Mouse (Mus musculus): ENCODE results near the gene Pnkd.

Pnkd gene

GRCm38 (mm10) chr1:74284543-74285160, at the start of gene Pnkd, which contains the start of gene Aamp:
Gene Pnkd (plus strand): TSS chr1:74284930.
Gene Aamp (minus strand): TSS chr1:74284738.
- in situ Hi-C loops (cut with MboI), result loop anchor here (5.0 kb wide), 1 partner anchor 37 kb away; no protein-coding TSS in a partner anchor

DNA sequence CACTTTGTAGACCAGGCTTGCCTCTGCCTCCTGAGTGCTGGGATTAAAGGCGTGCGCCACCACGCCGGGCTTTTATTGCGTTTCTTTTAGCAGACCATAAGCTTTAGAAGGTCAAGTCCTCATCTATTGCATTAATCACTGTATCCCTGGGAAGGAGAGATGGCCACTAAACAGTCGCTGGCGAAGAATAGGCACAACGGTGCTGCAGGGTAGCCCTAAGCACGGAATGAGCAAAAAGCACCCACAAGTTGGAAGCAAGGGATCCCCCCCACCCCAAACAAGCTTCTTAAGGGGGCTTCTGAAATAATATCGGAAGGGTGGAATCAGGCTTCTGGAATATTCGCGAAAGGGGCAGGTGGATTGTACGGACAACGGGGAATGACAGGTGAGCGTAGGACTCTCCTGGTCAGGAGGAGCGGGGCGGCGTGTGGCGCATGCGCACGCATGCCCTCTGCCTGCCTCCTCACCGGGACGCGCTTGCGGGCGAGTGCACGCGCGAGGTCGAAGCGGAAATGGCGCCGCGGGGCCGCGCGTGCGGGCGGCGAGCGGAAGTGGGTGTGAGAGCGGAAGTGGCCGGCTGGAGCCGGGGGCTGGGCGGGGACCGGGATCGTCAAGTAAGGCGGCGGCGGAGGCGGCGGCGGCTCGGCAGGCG, 48.7 kb upstream of the Pnkd start, which contains the start of gene Arpc2:
Arpc2 (plus strand) TSS at position 147 of the 652 bp plus-strand sequence.
- in situ Hi-C loops (cut with MboI), result no loop called here

- in situ Hi-C loops (cut with MboI), result no loop called here
Measured at GRCm38 (mm10) chr1:74236590-74237317, 48.0 kb upstream of the Pnkd start.

DNA sequence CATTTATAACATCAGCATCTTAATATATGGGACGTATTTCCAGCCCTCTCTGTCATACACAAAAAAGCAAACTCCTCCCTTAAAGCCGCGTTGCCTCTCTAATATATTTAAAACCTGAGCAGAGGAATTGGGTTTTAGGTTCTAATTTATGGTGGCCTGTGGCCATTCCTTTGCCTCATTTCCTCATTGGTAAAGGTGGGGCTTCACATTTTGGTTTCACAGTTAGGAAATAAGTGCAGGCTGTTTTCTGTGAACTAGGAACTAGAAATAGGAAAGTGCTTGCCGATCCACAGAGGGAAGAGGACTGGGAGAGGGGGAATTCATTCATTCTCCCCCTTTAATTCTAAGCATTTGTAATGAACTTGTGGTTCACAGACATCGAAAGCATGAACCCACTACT, 47.1 kb upstream of the Pnkd start:
- in situ Hi-C loops (cut with MboI), result no loop called here

GRCm38 (mm10) chr1:74238136-74238535, 46.6 kb upstream of the Pnkd start:
- in situ Hi-C loops (cut with MboI), result no loop called here

GRCm38 (mm10) chr1:74239162-74239561, 45.6 kb upstream of the Pnkd start:
- in situ Hi-C loops (cut with MboI), result no loop called here

DNA sequence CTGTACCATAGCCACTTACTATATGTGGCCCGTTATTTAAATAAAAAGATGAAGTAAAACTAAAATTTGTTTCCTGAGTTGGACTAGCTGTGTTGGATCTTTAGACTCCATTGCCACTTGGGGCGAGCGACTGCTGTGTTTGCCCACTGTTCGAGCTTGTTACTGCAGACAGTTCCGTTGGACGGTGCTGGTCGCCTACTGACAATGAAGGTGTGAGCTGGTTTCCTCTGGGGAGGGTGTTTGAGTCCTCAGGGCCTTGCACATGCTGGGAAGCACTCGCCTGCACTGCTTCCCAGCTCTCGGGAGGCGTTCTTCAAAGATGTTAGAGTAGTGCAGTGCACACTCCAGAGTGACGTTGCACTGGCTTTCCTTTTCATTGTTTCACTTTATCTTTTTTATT, 45.1 kb upstream of the Pnkd start:
- in situ Hi-C loops (cut with MboI), result no loop called here

DNA sequence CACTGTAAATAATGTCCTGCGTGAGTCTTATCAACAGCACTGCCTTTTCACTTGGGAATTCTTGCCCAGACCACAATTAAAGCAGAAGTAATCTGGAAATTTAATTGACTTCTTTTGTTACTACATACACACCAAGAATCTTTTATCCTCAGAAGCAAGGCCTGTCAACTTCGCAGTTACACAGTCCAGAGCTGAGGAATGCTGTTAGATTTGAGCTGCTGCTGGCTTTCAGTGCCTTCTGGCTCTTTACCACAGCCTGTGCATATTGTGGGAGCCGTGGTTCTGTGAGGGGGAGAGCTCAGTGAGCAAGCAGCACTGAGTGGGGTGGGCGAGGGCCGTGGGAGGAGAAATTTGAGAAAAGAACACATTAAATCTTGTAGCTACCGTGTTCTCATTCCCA, 44.4 kb upstream of the Pnkd start:
- in situ Hi-C loops (cut with MboI), result no loop called here

- in situ Hi-C loops (cut with MboI), result no loop called here
Measured at GRCm38 (mm10) chr1:74240832-74241231, 43.9 kb upstream of the Pnkd start.

DNA sequence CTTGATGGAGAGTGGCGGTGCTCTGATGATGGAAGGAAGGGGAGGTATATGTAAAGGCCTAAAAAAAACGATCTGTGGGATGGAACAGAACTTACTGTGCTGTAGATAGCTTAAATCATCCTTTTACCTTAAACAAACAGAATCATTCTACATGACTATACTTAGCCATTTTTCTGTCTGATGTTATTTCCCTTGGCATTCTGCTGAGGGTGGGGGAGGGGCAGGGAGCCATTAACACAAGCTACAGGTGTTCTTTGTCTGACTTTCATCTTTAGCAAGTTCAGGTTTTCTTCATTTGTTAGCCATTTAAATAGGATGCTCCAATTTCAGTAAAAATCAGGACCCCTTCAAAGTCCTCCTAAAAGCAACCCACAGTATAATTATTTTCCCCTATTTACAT, 39.2 kb upstream of the Pnkd start:
- in situ Hi-C loops (cut with MboI), result loop anchor here (5.0 kb wide), 1 partner anchor 37 kb away; the partner anchor contains the start of genes Aamp and Pnkd

- in situ Hi-C loops (cut with MboI), result loop anchor here (5.0 kb wide), 1 partner anchor 34 kb away; the partner anchor contains the start of genes Aamp and Pnkd
Measured at GRCm38 (mm10) chr1:74248799-74249198, 35.9 kb upstream of the Pnkd start.

GRCm38 (mm10) chr1:74249331-74249980, 35.3 kb upstream of the Pnkd start:
- in situ Hi-C loops (cut with MboI), result loop anchor here (5.0 kb wide), 1 partner anchor 33 kb away; the partner anchor contains the start of genes Aamp and Pnkd

GRCm38 (mm10) chr1:74250096-74250495, 34.6 kb upstream of the Pnkd start:
- in situ Hi-C loops (cut with MboI), result no loop called here

- in situ Hi-C loops (cut with MboI), result no loop called here
Measured at GRCm38 (mm10) chr1:74255704-74256345, 28.9 kb upstream of the Pnkd start.

- in situ Hi-C loops (cut with MboI), result no loop called here
Measured at GRCm38 (mm10) chr1:74256782-74257181, 27.9 kb upstream of the Pnkd start.

DNA sequence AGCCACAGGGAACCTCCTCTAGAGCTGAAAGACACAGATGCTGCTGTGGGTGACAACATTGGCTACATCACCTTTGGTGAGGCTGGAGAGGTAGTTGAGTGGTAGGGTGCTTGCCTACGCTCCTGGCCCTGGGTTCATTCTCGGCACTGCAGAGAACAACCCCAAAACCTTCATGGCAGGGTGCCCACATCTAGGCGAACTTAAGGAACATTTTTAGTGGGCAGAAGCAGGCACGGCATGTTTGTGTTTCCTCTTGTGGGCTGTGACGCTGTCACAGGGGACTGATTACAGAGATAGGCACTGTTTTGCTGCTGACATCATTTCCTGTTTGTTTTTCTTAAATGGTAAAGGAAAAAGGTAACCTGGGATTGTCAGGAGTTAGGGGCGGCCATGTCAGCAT, 22.2 kb upstream of the Pnkd start:
- in situ Hi-C loops (cut with MboI), result no loop called here

DNA sequence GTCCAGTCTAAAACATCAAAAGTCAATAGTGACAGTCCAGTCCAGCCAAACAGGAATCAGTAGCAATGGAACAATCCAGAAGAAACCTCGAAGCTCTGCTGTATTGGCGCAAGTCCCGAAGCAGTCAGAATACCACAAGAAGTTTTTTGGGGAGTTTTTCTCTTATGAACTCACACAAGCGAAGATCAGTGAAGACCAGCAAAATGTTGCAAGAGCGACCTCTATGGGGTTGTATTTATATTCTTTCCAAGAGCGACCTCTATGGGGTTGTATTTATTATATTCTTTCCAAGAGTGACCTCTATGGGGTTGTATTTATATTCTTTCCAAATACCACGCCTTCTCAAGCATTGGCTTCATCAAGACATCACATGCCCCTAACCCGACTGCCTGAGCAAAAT, 16.0 kb upstream of the Pnkd start:
- in situ Hi-C loops (cut with MboI), result no loop called here

- in situ Hi-C loops (cut with MboI), result no loop called here
Measured at GRCm38 (mm10) chr1:74271659-74272058, 13.1 kb upstream of the Pnkd start.

DNA sequence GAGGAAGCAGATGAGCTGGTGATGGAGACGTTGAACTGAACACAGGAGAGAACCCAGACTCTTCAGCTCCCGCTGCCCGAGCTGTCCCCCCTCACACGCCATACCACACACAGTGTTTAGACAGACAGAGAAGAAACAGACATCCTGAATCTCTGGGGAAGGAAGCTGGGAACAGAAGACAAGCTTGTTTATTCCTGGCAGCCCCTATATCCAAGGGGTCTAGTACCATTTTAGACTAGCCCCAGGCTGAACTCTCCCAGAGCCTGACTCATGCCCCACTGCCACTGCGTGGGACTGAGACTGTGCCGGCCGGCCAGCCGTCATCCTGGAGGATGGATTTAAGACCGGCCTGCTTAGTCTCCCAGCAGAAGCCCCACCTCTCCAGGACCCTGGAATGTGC, 9.7 kb upstream of the Pnkd start:
- in situ Hi-C loops (cut with MboI), result no loop called here

DNA sequence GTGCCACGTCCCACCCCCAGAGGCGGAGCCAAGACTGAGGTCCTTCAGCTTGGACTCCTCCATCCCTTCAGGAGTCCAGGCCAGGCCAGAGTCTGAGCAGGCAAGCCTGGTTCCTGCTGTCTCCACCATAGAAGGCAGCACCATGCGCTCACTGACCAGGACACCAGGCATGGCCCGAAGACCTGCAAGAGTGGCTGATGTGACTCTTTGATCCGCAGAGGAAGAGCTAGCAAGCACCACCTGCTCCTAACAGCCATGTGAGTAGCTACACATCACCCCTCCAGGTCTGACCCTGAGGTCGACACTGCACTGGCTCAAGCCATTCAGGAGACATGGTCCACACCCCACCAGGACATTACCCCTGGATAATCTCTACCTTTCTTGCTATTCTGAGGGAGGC, 7.7 kb upstream of the Pnkd start:
- in situ Hi-C loops (cut with MboI), result no loop called here

GRCm38 (mm10) chr1:74277883-74278537, 6.7 kb upstream of the Pnkd start:
- in situ Hi-C loops (cut with MboI), result no loop called here
